Mouse (Mus musculus) midbrain, postnatal 0 days (tissue): Measurements from ENCODE around the gene Gm10134. TPM values are rescaled to one million over a fixed set of nuclear protein-coding genes. Genes with fewer than 3 reads are reported as not detected.

Experiments
- ATAC-seq: fragments of 200-750 bp; cut with Nextera tagmentation; 2 replicates; pipeline ENCODE4 v1.8.0; 2017; ENCODE audit warnings: moderate number of reproducible peaks, mild to moderate bottlenecking, moderate TSS enrichment, moderate library complexity; ENCODE audit not compliant: low FRiP score
- DNase-seq: peaks from one replicate; pipeline ENCODE4 v3.0.0-alpha.2; 2015; ENCODE audit warnings: low spot score
- H3K27ac ChIP-seq: fragments of 300-500 bp; sonication (generic); 2 replicates; pipeline ENCODE4 v1.5.1; 2014; ENCODE audit warnings: low read depth, mild to moderate bottlenecking, low read length, mixed read lengths
- H3K27me3 ChIP-seq: fragments of 300-500 bp; sonication (generic); 2 replicates; pipeline ENCODE4 v1.6.1; 2014; ENCODE audit warnings: low read length, control low read depth, mixed read lengths; ENCODE audit not compliant: insufficient read depth
- H3K36me3 ChIP-seq: fragments of 300-500 bp; sonication (generic); 2 replicates; pipeline ENCODE4 v1.6.1; 2014; ENCODE audit warnings: low read length, control low read depth, mixed read lengths; ENCODE audit not compliant: insufficient read depth
- H3K4me1 ChIP-seq: fragments of 300-500 bp; sonication (generic); 2 replicates; pipeline ENCODE4 v1.6.1; 2014; ENCODE audit warnings: mild to moderate bottlenecking, control low read depth, antibody characterized with exemption, low read length, mixed read lengths; ENCODE audit not compliant: insufficient read depth
- H3K4me2 ChIP-seq: fragments of 300-500 bp; sonication (generic); 2 replicates; pipeline ENCODE4 v1.6.1; 2014; ENCODE audit warnings: low read depth, mild to moderate bottlenecking, low read length, mixed read lengths; ENCODE audit not compliant: poor library complexity, severe bottlenecking
- H3K4me3 ChIP-seq: fragments of 300-500 bp; sonication (generic); 2 replicates; pipeline ENCODE4 v1.5.1; 2014; ENCODE audit warnings: low read depth, mild to moderate bottlenecking, low read length, moderate library complexity
- H3K9ac ChIP-seq: fragments of 300-500 bp; sonication (generic); replicated peaks from 2 replicates; pipeline ENCODE4 v1.6.1; 2014; ENCODE audit warnings: mild to moderate bottlenecking, low read length, moderate library complexity, mixed read lengths; ENCODE audit not compliant: poor library complexity, severe bottlenecking
- H3K9me3 ChIP-seq: fragments of 300-500 bp; sonication (generic); 2 replicates; pipeline ENCODE4 v1.6.1; 2016; ENCODE audit warnings: low read length, control low read depth
- CTCF ChIP-seq: IDR thresholded peaks from 2 replicates; pipeline ENCODE4 v1.5.1; 2016; ENCODE audit warnings: antibody characterized with exemption, mild to moderate bottlenecking
- WGBS: fragments of 180-500 bp; shearing (Covaris S2); extraction: QIAGEN DNeasy Blood & Tissue Kit; methylation state at CpG from one replicate; pipeline ENCODE4 v1.1.7; 2014; 5-methylcytosine and 5-hydroxymethylcytosine counted together
- polyA plus RNA-seq: library from polyadenylated mRNA; unstranded; fragments of >200 nt; fragmentation: Nextera tagmentation; extraction: Ambion mirVana; gene quantifications from 2 replicates; pipeline ENCODE4 v1.2.1, GENCODE M21; 2015
- total RNA-seq: library from RNA; depleted of rRNA; stranded (reverse); fragments of >200 nt; gene quantifications from 2 replicates; pipeline ENCODE4 v1.2.3, GENCODE M21; 2014

Gm10134 gene
- total and polyA plus RNA-seq, 2 experiments from 2014 or later = 3.6 TPM; not detected in 1

- WGBS = 57% methylated on average over 7 of the region's 7 CpGs
- TF ChIP-seq CTCF = no peak
- peaks cover 8% of the 10 kb centered on the region; the same call in 1 of the 2 replicates for H3K36me3 ChIP-seq
- H3K4me1 ChIP-seq = peaks cover 46% of the 10 kb centered on the region
- DNase-seq (no peak), ATAC-seq (no peak)
- no peaks in the 10 kb centered on the region for H3K27me3 ChIP-seq
- no peak overlapping the region for H3K4me2 ChIP-seq
- no peak overlapping the region for H3K4me3 ChIP-seq
- no peak overlapping the region for H3K9ac ChIP-seq
- no peaks in the 10 kb centered on the region for H3K9me3 ChIP-seq
- H3K27ac ChIP-seq = no peak overlapping the region
These were observed 24.4 kb downstream of the Gm10134 start for GRCm38 (mm10) chr2:28530311-28530710.

- Histone ChIP-seq H3K36me3 (0 out of 2 replicates have a peak, but pooled peaks cover under 1% of the 10 kb centered on the region), H3K4me2 (peak overlapping the region; percentile 81), H3K4me3 (peak overlapping the region; percentile 56), H3K27me3 (no peaks in the 10 kb centered on the region), H3K27ac (peak overlapping the region; percentile 77), H3K4me1 (peaks cover 50% of the 10 kb centered on the region), H3K9me3 (no peaks in the 10 kb centered on the region), H3K9ac (peak overlapping the region; percentile 64)
- ATAC-seq (peak; percentile 88), DNase-seq (peak; percentile 94)
- WGBS = 3% methylated on average over 48 of the region's 49 CpGs
- peak; percentile 39 for TF ChIP-seq CTCF
These were observed 27.3 kb downstream of the Gm10134 start for GRCm38 (mm10) chr2:28532938-28533771.

GRCm38 (mm10) chr2:28533901-28534435 is 28.1 kb downstream of the Gm10134 start:
- Histone ChIP-seq H3K27ac (peak overlapping the region; percentile 77), H3K4me2 (peak overlapping the region; percentile 81), H3K27me3 (no peaks in the 10 kb centered on the region), H3K9me3 (no peaks in the 10 kb centered on the region), H3K9ac (peak overlapping the region; percentile 64), H3K36me3 (no peaks in the 10 kb centered on the region), H3K4me3 (peak overlapping the region; percentile 56), H3K4me1 (peaks cover 53% of the 10 kb centered on the region)
- no peak for DNase-seq
- TF ChIP-seq CTCF = no peak
- 49% methylated on average over 7 of the region's 7 CpGs for WGBS
- no peak; the same call in 1 of the 2 replicates for ATAC-seq

DNA sequence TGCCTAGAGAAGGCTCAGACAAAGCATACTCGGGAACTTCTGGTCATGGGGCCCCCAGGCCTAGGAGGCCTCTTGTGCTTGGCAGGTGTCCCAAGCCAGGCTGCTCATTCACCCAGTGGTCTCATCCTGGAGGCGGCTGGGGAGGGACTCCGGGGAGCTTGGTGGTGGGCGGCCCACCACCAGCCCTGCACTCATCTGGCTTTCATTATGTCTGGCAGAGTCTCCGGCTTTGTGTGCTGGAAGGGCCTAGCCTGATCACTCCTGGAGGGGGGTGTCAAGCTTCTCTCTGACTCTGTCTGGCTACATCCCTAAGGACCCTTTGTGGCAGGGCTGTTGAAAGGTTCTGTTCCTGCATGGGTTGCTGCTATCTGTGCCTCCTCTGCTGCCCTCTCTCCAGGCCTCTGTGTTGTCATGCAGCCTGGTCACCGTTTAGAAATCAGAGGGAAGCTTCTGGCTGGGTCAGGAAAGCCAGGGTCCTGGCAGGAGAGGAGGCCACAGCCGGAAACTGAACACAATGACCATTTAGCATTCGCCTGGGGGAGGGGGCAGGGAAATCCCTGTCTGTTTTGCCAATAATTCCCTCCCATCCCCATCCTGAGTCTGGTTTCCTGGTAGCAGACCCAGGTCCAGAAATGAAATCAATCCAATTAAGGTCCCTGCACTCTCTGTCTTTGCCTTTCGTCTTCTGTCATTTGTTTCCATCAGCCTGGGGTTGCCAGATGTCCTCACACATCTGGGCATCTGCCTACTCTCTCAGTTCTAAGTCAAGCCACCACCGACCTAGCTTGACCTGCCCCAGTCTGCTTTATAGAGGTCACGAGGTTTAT is 28.8 kb downstream of the Gm10134 start:
- Histone ChIP-seq H3K27ac (peak overlapping the region; percentile 77), H3K4me1 (peaks cover 58% of the 10 kb centered on the region), H3K4me3 (peak overlapping the region; percentile 56), H3K27me3 (no peaks in the 10 kb centered on the region), H3K4me2 (peak overlapping the region; percentile 81), H3K9me3 (no peaks in the 10 kb centered on the region), H3K36me3 (no peaks in the 10 kb centered on the region), H3K9ac (peak overlapping the region; percentile 64)
- no peak for TF ChIP-seq CTCF
- peak; percentile 61 for DNase-seq
- no peak for ATAC-seq
- WGBS = 17% methylated on average over 11 of the region's 11 CpGs

DNA sequence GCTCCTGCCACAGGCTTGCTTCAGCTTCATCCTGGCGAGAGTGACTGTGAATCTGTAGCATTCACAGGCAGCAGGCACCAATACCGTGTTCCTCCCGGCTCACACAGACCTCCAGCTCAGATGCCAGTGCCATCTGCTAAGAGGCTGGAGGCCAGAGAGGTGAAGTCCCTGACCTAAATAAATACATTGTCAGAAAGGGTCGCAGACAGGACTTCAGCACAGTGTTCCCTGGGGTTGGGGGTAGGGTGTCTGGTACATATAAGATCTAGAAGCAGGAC is 29.3 kb downstream of the Gm10134 start:
- Histone ChIP-seq H3K27ac (peak overlapping the region; percentile 77; the same call in 1 of the 2 replicates), H3K36me3 (no peaks in the 10 kb centered on the region; the same call in 1 of the 2 replicates), H3K4me3 (0 out of 2 replicates have a peak overlapping the region, but pooled peaks have one; percentile 2), H3K9me3 (no peaks in the 10 kb centered on the region), H3K27me3 (no peaks in the 10 kb centered on the region), H3K9ac (peak overlapping the region; percentile 64; the same call in 1 of the 2 replicates), H3K4me2 (peak overlapping the region; percentile 81), H3K4me1 (peaks cover 56% of the 10 kb centered on the region)
- WGBS = 36% methylated on average over 4 of the region's 4 CpGs
- DNase-seq (no peak), ATAC-seq (no peak)
- TF ChIP-seq CTCF = no peak
